Mouse (Mus musculus): ENCODE measurements around the gene Gjc2. TPM values are rescaled to one million over a fixed set of nuclear protein-coding genes. Genes with fewer than 3 reads are reported as not detected.

Gjc2 gene
- polyA plus RNA-seq, 1 experiment: 3.4 TPM

- Histone ChIP-seq H3K4me3 (ENCODE audit: extremely low read depth, insufficient read depth, insufficient read length) (no peak overlapping the region), H3K4me1 (ENCODE audit: control insufficient read depth, insufficient read depth, insufficient read length) (peaks cover 22% of the 10 kb centered on the region; the same call in 1 of the 2 replicates)
- no peak for TF ChIP-seq CTCF (IDR thresholded peaks at IDR 0.05; ENCODE audit: extremely low read depth, insufficient read depth, insufficient read length, insufficient replicate concordance)
- TF ChIP-seq POLR2A (IDR thresholded peaks at IDR 0.05; ENCODE audit: low read depth, low read length): no peak
These were observed 43.2 kb upstream of the Gjc2 start for GRCm38 (mm10) chr11:59226251-59226650.

GRCm38 (mm10) chr11:59225167-59225566 is 42.2 kb upstream of the Gjc2 start:
- H3K4me1 ChIP-seq (ENCODE audit: control insufficient read depth, insufficient read depth, insufficient read length): peaks cover 24% of the 10 kb centered on the region; the same call in 1 of the 2 replicates
- H3K27ac ChIP-seq (ENCODE audit: insufficient read depth, low read length): no peak overlapping the region
- no peaks in the 10 kb centered on the region for H3K27me3 ChIP-seq (ENCODE audit: control insufficient read depth, insufficient read depth, low read length)
- H3K36me3 ChIP-seq (ENCODE audit: control insufficient read depth, insufficient read depth, low read length): no peaks in the 10 kb centered on the region
- TF ChIP-seq CTCF (IDR thresholded peaks at IDR 0.05; ENCODE audit: extremely low read depth, insufficient read depth, insufficient read length, insufficient replicate concordance) (no peak), POLR2A (IDR thresholded peaks at IDR 0.05; ENCODE audit: low read depth, low read length) (no peak)
- no peak overlapping the region for H3K4me3 ChIP-seq (ENCODE audit: extremely low read depth, insufficient read depth, insufficient read length)
- 68% methylated on average over 2 of the region's 2 CpGs for WGBS
- no peak for DNase-seq (ENCODE audit: low read depth in 1 of 2, low spot score in 2 of 2)

More at GRCm38 (mm10) chr11:59226251-59226650, 43.2 kb upstream of the Gjc2 start:
- no peak for DNase-seq (ENCODE audit: low read depth in 1 of 2, low spot score in 2 of 2)
- 0 out of 2 replicates have a peak overlapping the region, but pooled peaks have one; percentile 2 for H3K27ac ChIP-seq (ENCODE audit: insufficient read depth, low read length)
- 33% methylated on average over 3 of the region's 3 CpGs for WGBS
- H3K36me3 ChIP-seq (ENCODE audit: control insufficient read depth, insufficient read depth, low read length): no peaks in the 10 kb centered on the region
- no peaks in the 10 kb centered on the region for H3K27me3 ChIP-seq (ENCODE audit: control insufficient read depth, insufficient read depth, low read length)

- WGBS: 7% methylated on average over 2 of the region's 2 CpGs
- H3K27ac ChIP-seq (ENCODE audit: insufficient read depth, low read length): no peak overlapping the region
- no peaks in the 10 kb centered on the region for H3K36me3 ChIP-seq (ENCODE audit: control insufficient read depth, insufficient read depth, low read length)
- DNase-seq (ENCODE audit: low read depth in 1 of 2, low spot score in 2 of 2): no peak
- TF ChIP-seq POLR2A (IDR thresholded peaks at IDR 0.05; ENCODE audit: low read depth, low read length): no peak
- H3K27me3 ChIP-seq (ENCODE audit: control insufficient read depth, insufficient read depth, low read length): no peaks in the 10 kb centered on the region
- peaks cover 24% of the 10 kb centered on the region; the same call in 1 of the 2 replicates for H3K4me1 ChIP-seq (ENCODE audit: control insufficient read depth, insufficient read depth, insufficient read length)
- H3K4me3 ChIP-seq (ENCODE audit: extremely low read depth, insufficient read depth, insufficient read length): no peak overlapping the region
These were observed 41.5 kb upstream of the Gjc2 start for GRCm38 (mm10) chr11:59224470-59224869.

- H3K4me3 ChIP-seq (ENCODE audit: extremely low read depth, insufficient read depth, insufficient read length): no peak overlapping the region
- 73% methylated on average over 3 of the region's 3 CpGs for WGBS
- peaks cover 24% of the 10 kb centered on the region; the same call in 1 of the 2 replicates for H3K4me1 ChIP-seq (ENCODE audit: control insufficient read depth, insufficient read depth, insufficient read length)
These were observed 41.0 kb upstream of the Gjc2 start for GRCm38 (mm10) chr11:59224025-59224424.

GRCm38 (mm10) chr11:59222306-59222705 is 39.3 kb upstream of the Gjc2 start:
- Histone ChIP-seq H3K27ac (ENCODE audit: insufficient read depth, low read length) (no peak overlapping the region), H3K4me1 (ENCODE audit: control insufficient read depth, insufficient read depth, insufficient read length) (peaks cover 21% of the 10 kb centered on the region; the same call in 1 of the 2 replicates), H3K27me3 (ENCODE audit: control insufficient read depth, insufficient read depth, low read length) (no peaks in the 10 kb centered on the region), H3K36me3 (ENCODE audit: control insufficient read depth, insufficient read depth, low read length) (no peaks in the 10 kb centered on the region; the same call in 1 of the 2 replicates), H3K4me3 (ENCODE audit: extremely low read depth, insufficient read depth, insufficient read length) (no peak overlapping the region)
- DNase-seq (ENCODE audit: low read depth in 1 of 2, low spot score in 2 of 2): no peak
- TF ChIP-seq POLR2A (IDR thresholded peaks at IDR 0.05; ENCODE audit: low read depth, low read length): no peak
- TF ChIP-seq CTCF (IDR thresholded peaks at IDR 0.05; ENCODE audit: extremely low read depth, insufficient read depth, insufficient read length, insufficient replicate concordance): no peak
- WGBS: 88% methylated on average over 4 of the region's 4 CpGs

More at GRCm38 (mm10) chr11:59224025-59224424, 41.0 kb upstream of the Gjc2 start:
- no peak for DNase-seq (ENCODE audit: low read depth in 1 of 2, low spot score in 2 of 2)
- Histone ChIP-seq H3K36me3 (ENCODE audit: control insufficient read depth, insufficient read depth, low read length) (no peaks in the 10 kb centered on the region), H3K27ac (ENCODE audit: insufficient read depth, low read length) (no peak overlapping the region), H3K27me3 (ENCODE audit: control insufficient read depth, insufficient read depth, low read length) (no peaks in the 10 kb centered on the region)
- no peak for TF ChIP-seq CTCF (IDR thresholded peaks at IDR 0.05; ENCODE audit: extremely low read depth, insufficient read depth, insufficient read length, insufficient replicate concordance)
- no peak for TF ChIP-seq POLR2A (IDR thresholded peaks at IDR 0.05; ENCODE audit: low read depth, low read length)

GRCm38 (mm10) chr11:59221604-59222003 is 38.6 kb upstream of the Gjc2 start:
- Histone ChIP-seq H3K4me3 (ENCODE audit: extremely low read depth, insufficient read depth, insufficient read length) (no peak overlapping the region), H3K36me3 (ENCODE audit: control insufficient read depth, insufficient read depth, low read length) (no peaks in the 10 kb centered on the region; the same call in 1 of the 2 replicates), H3K4me1 (ENCODE audit: control insufficient read depth, insufficient read depth, insufficient read length) (peaks cover 21% of the 10 kb centered on the region; the same call in 1 of the 2 replicates), H3K27ac (ENCODE audit: insufficient read depth, low read length) (no peak overlapping the region), H3K27me3 (ENCODE audit: control insufficient read depth, insufficient read depth, low read length) (no peaks in the 10 kb centered on the region)
- TF ChIP-seq POLR2A (IDR thresholded peaks at IDR 0.05; ENCODE audit: low read depth, low read length) (no peak), CTCF (IDR thresholded peaks at IDR 0.05; ENCODE audit: extremely low read depth, insufficient read depth, insufficient read length, insufficient replicate concordance) (no peak)
- DNase-seq (ENCODE audit: low read depth in 1 of 2, low spot score in 2 of 2): no peak

GRCm38 (mm10) chr11:59219064-59219463 is 36.1 kb upstream of the Gjc2 start:
- H3K27ac ChIP-seq (ENCODE audit: insufficient read depth, low read length): no peak overlapping the region
- peak; percentile 30; the same call in 1 of the 2 replicates for TF ChIP-seq CTCF (IDR thresholded peaks at IDR 0.05; ENCODE audit: extremely low read depth, insufficient read depth, insufficient read length, insufficient replicate concordance)
- no peak for TF ChIP-seq POLR2A (IDR thresholded peaks at IDR 0.05; ENCODE audit: low read depth, low read length)
- H3K4me1 ChIP-seq (ENCODE audit: control insufficient read depth, insufficient read depth, insufficient read length): peaks cover 13% of the 10 kb centered on the region; the same call in 1 of the 2 replicates
- no peak overlapping the region for H3K4me3 ChIP-seq (ENCODE audit: extremely low read depth, insufficient read depth, insufficient read length)
- H3K36me3 ChIP-seq (ENCODE audit: control insufficient read depth, insufficient read depth, low read length): peaks cover 1% of the 10 kb centered on the region
- peak in 1 of 2 experiments; percentile 31 for DNase-seq (ENCODE audit: low read depth in 1 of 2, low spot score in 2 of 2)
- no peaks in the 10 kb centered on the region for H3K27me3 ChIP-seq (ENCODE audit: control insufficient read depth, insufficient read depth, low read length)
